Comparison of ENCODE assay signal across 18 mouse cellular contexts in the genomic region with DNA sequence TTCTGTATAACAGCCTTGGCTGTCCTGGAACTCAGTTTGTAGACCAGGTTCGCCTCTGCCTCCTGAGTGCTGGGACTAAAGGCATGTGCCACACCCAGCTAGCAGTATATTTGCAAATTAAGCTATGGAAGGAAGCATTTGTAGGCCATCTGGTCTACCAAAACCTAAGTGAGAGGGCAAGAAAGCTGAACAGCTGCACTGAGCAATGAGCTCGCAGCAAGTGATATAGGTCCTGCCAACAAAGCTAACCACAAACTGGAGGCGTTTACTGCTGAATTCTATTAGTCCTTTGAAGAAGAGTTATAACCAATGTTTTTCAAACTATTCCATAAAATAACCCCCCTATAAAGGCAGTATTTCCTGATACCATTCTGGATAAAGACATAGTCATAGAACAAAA.
"Had no signal": no experiment of that assay in that cellular context is flagged by ENCODE, and none has a peak within 500 bp of the region (broad histone marks: within the 10 kb centered on the region; RNA-seq: fewer than 3 reads in every experiment).

No protein-coding gene starts in this region.

- H3K27me3 ChIP-seq: midbrain, embryonic 13.5 days; midbrain, embryonic 15.5 days; neural tube, embryonic 13.5 days; neural tube, embryonic 15.5 days had no signal

- H3K9ac ChIP-seq: lung, embryonic 14.5 days; midbrain, embryonic 13.5 days; midbrain, embryonic 15.5 days; neural tube, embryonic 13.5 days; neural tube, embryonic 15.5 days had no signal

- H3K4me2 ChIP-seq: lung, embryonic 14.5 days; midbrain, embryonic 11.5 days; midbrain, embryonic 13.5 days; midbrain, embryonic 15.5 days; neural tube, embryonic 13.5 days; neural tube, embryonic 15.5 days had no signal

- H3K4me1 ChIP-seq: megakaryocyte, embryonic 14.5 days; midbrain, embryonic 13.5 days; midbrain, embryonic 15.5 days; neural tube, embryonic 13.5 days; neural tube, embryonic 15.5 days had no signal

- H3K36me3 ChIP-seq: midbrain, embryonic 13.5 days; midbrain, embryonic 15.5 days; neural tube, embryonic 13.5 days; neural tube, embryonic 15.5 days had no signal

- ATAC-seq: midbrain, embryonic 13.5 days; midbrain, embryonic 15.5 days had no signal

- DNase-seq: lung, adult 18-20 months; lung, embryonic 14.5 days; lung, postnatal 10 days; retina, postnatal 1 day; right cerebral cortex, adult 18-20 months; right cerebral cortex, postnatal 25 days; right cerebral cortex, postnatal 4 days; spleen, adult 18-20 months; thymus, adult 18-20 months; thymus, postnatal 14 days; thymus, postnatal 36 days had no signal

- H3K9me3 ChIP-seq: megakaryocyte, embryonic 14.5 days; midbrain, embryonic 13.5 days; midbrain, embryonic 15.5 days; neural tube, embryonic 13.5 days; neural tube, embryonic 15.5 days had no signal

- H3K4me3 ChIP-seq: megakaryocyte, embryonic 14.5 days; midbrain, embryonic 13.5 days; midbrain, embryonic 15.5 days; neural tube, embryonic 13.5 days; neural tube, embryonic 15.5 days had no signal

- H3K27ac ChIP-seq: macrophage; midbrain, embryonic 13.5 days; midbrain, embryonic 15.5 days; neural tube, embryonic 13.5 days; neural tube, embryonic 15.5 days had no signal
